Mouse (Mus musculus): ENCODE results near the gene Wnt10b.

DNA sequence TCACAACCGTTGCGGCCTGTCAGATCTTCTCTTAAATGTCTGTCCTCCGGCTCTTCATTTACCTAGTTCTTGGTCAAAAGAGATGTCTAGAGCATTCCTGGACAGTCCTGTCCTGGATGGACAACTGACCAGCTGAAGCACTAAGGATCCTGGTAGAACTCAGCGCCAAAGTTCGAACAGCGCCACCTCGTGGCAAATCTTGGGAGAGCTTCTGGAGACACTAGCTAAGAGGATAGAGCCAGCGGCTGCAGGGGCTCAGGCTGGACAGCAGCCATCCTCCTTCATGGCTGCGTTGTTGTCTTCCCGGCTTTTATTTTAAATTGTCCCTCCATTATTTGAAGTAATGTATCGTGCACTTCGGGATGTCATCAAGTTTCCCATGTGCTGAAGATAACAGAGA is 21.4 kb upstream of the Wnt10b start:
- TF ChIP-seq CTCF (IDR thresholded peaks at IDR 0.05; ENCODE audit: low read depth) (peak; percentile 90), EP300 (IDR thresholded peaks at IDR 0.05; ENCODE audit: low read depth) (no peak)
